Mouse (Mus musculus): ENCODE measurements around the gene Wwp2.

Gene Wwp2

DNA sequence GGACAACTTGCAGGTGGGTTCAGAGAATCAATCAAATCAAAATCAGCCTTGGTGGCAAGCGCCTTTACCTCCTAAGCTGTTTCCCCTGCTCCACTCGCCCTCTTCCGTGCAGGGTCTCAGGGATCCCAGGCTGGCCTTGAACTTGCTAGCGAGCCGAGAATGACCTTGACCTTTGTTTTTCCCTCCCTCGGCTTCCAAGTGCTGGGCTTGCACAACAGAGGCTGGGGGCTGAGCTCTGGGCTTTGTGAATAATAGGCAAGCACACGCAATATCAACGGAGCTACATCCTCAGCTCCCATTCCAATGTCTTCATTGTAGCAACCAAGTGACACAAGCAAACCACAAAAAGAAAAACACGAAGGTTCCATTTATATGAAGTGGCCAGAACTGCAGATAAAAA is 126.0 kb downstream of the Wwp2 start:
- DNase-seq (ENCODE audit: low read depth) = no peak

DNA sequence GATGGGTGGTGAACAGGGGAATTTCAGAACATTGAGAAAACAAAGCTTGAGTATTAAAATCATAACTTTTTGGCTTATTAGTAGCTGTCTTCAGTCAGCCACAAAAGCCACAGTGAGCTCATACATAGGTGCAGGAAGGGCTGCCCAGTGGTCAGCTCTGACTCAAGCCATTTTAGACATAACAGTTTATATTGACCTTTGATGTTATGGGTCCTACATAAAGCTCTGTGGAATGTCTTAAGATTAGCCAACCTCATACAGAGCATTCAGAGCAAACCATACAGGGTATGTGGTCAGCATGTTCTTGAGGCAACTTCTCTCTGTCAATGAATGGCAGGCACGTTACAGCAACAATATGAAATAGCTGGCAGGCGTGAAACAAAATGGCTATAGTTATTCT is 134.9 kb downstream of the Wwp2 start:
- peak; percentile 55 for DNase-seq (ENCODE audit: low read depth)

DNA sequence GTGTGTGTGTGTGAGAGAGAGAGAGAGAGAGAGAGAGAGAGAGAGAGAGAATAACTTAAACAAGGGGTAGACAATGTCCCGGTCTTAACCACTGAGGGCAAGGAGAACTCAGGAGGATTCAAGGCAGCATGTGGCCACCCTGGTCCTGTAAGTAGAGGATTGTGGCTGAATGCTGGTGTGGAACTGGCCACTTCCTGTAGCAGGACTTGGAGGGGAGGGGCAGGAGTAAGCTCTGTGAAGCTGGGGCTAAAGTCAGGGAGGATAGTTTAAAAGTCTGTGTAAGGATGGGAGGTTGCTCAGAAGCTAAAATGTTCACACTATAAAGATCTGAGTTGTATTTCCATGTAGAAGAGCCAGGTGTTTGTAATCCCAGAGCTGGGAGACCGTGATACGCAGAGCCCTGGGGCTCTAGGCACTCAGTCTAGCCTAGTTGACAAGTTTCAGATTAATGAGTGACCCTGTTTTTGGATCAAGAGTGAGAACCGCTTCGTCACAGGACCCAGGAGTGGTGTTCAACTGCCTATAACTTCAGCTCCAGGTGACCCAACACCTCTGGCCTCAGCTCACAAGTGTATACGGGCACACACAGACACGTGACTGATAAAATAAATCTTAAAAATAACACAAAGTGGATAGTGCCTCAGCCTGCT is 135.4 kb downstream of the Wwp2 start:
- peak; percentile 69 for DNase-seq (ENCODE audit: low read depth)

DNA sequence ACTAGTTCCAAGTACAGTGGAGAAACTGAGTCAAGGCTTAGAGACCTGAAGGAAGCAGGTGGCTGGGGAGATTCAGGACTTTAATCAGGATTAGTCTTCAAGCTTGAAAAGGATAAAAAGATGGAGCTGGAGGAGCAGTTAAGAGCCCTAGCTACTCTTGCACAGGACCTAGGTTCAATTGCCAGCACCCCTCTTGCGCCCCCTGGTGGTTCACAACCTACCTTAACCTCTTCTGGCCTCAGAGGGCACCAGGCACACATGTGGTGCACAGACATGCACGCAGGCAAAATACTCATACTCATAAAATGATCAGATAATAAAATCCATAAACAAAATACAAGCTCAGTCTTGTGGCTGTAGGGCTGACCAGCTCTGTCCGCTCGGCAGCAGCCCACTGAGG is 136.3 kb downstream of the Wwp2 start:
- peak; percentile 88 for DNase-seq (ENCODE audit: low read depth)

DNA sequence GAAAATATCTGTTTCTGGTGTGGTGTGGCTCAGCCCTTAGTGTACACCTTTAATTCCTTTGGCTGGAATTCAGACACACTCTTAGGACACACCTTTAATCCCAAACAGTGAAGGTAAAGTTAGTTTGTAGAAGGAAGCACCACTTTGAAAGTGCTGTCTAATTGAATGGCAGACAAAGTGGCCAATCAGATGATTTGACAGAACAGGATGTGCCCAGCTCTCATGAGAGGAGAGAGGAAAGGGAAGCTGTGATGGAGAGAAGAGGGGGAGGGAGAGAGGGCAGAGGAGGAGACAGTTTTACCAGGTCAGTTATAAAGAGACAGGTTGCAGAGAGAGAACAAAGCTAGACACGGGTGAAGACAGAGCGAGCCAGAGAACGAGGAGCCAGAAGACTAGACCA is 138.6 kb downstream of the Wwp2 start:
- peak; percentile 92 for DNase-seq (ENCODE audit: low read depth)

DNA sequence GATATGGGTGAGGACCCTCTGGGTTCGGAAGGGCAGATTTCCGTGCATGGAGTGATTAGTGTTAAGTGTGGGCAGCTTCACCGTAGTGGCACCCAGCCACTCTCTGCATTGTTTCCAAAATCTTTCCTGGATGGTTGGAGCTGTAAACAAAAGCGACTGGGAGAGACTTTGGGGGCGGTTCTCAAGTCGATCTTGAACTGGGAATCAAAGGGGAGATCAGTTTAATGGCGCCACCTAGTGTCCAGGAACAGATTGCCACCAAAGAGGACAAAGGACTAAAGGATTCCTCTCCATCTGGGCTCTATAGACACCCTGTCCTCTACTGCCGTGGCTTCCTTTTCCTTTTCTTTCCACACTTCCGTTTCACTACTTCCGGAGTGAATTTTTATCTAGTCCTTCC is 140.5 kb downstream of the Wwp2 start:
- peak; percentile 92 for DNase-seq (ENCODE audit: low read depth)

DNA sequence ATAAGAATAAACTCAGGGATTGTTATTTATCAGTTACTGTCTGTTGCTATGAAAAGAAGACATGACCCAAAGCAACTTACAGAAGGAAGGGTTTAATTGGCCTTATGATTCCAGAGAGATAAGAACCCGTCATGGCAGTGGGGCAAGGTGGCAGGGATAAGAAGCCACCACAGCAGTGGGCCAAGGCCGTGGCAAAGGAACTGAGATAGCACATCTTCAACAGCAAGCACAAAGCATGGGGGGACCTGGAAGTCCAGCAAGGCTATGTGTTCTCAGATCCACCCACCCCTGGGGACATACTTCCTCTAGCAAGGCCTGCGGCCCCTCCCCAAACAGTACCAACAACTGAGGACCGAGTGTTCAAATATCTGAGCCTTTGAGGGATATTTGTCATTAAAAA is 141.5 kb downstream of the Wwp2 start:
- peak; percentile 77 for DNase-seq (ENCODE audit: low read depth)

DNA sequence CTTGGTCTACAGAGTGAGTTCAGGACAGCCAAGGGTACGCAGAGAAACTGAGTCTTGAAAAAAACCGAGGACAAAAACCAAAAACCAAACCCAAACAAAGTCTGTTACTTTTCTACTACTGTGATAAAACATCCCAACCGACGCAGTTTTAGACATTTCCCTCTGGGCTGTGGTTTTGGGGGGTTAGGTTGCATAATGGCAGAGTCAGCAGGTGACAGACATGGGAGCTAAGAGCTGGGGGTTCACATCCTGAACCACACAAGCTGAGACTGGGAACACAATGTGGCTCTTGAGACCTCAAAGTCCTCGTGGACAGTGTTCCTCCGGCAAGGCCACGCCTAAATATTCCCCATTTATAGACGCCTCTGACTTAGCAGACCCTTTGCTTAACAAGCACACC is 142.0 kb downstream of the Wwp2 start:
- peak; percentile 71 for DNase-seq (ENCODE audit: low read depth)

DNA sequence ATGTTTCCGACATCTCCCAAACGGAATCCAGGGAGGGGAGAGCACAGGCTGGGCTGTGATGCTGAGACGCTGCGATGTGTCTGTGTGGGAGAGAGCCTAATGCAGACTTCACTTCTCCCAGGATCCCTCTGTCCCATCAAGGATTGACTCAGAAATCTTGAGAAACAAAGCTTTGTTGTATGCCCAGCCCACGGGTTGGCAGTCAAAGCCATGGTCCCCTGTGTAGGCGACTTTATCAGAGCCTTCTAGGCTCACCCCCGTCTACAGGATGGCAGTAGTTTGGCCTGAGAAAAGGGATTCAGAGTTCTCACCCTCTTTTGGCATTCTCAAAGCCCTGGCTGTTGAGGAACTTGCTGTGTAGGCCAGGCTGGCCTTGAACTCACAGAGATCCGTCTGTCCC is 142.4 kb downstream of the Wwp2 start:
- DNase-seq (ENCODE audit: low read depth) = peak; percentile 19

DNA sequence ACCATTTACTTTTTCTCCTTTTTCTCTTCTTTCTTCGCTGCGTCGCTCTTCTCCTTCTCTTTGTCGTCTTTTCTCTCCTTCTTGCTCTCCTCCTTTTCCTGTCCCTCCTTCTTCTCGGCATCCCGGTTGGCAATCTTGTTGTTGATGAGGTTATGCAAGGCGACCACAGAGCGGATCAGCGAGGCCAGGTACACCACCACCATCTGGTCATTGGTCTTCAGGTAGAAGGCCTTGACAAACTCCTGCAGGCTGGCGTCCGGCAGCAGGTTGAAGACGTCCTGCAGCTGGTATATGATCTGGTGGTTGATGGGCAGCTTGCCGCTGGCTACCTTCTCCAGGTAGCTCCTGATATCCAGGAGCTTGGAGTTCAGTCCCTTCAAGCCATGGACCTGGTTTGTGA is 144.7 kb downstream of the Wwp2 start:
- no peak for DNase-seq (ENCODE audit: low read depth)

DNA sequence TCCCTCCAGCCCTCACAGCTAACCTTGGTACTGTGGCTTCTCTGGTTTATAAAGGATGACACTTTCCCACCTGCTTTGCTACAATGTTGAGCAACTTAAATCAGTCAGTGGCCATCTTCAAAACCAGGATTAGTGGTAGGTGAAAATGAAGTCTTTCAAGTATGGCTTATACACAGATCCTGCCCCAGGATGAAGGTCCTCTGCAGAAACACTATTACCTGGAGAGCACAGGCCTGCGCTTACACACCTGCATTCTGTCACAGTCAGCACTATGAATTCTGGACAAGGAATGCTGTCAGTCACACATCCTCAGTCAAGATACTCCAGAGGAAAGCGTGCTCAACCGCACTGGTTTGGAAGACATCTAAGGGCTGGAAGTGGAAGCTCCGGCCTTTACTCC is 145.4 kb downstream of the Wwp2 start:
- no peak for DNase-seq (ENCODE audit: low read depth)

DNA sequence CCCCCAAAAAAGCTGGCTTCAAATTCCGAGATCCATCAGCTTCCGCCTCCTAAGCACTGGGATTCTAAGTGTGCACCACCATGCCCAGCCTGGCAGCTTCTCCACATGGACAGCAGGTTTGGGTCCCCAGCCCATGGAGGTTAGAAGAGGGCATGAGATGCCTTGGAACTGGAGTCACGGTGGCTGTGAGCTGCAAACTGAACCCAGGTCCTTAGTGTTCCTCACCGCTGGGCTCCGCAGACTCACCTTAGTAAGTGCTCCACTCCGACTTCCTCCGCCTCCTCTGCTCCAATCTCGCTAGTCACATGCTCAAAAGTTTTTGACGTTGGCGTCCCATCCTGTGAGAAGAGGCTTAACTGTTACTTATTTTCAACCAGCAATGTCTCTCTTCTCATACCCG is 146.0 kb downstream of the Wwp2 start:
- no peak for DNase-seq (ENCODE audit: low read depth)

DNA sequence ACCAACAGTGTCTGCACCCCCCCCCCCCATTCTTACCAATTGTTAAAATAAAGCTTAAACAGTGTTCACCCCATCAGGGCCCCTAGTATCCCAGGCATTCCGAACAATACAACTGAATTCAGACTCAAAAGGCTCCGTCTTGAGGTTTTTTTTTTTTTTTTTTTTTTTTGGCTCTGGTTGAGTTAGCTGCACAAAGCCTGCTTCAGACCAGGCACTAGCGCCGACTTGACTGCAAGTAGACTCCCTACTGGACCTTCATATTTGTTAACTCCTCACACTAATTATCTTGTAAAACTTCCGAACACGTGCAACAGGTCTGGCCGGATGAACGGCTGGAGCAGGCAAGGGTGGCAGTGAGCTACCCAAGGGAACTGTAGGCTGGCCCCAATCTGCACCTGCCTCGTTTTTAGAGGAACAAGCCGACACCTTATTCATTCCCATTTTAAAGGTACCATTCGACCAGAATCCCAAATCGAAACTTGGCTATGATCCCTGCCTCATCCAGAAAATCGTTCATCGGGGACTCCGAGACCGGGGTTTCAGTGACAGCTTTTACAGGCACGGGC is 151.3 kb downstream of the Wwp2 start:
- peak; percentile 49 for DNase-seq (ENCODE audit: low read depth)

DNA sequence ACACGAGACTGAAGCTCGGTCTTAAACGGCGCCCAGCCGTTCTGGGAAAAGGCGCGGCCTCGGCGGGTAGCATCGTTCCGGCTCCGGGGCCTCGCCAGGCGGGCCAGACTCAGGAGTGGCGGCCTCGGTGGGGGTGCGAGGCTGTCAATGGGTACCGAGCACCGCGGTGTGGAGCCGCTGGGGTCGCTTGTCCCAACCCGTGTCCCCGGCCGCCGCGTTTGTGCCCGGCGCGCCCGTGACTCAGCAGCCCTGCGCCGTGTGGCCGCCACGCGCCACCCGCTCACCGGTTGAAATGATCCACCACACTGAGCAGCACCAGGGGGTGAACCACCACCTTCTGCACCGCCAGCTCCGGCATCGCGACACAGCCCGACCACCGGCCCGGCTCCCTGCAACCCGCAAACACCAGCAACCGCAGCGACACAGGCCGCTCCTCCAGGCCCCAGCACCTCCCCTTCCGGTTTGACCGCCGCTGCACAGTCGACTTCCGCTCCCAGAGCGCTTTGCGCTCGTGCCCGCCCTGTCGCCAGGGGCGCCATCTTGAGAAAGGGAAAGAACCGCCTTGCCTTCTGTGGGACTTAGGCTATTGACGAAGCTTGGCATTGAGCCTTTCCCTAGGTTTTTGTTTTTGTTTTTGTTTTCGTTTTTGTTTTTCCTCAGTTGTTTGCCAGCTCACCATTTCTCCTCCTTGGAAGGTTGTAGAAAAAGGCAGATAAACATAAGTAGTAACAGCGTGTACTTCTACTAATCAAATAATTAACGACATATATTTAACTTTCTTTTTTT is 152.0 kb downstream of the Wwp2 start, which contains the start of gene Psmd7:
Gene Psmd7 (minus strand): TSS at position 470 of the 786 bp plus-strand sequence.
- peak; percentile 96 for DNase-seq (ENCODE audit: low read depth)

DNA sequence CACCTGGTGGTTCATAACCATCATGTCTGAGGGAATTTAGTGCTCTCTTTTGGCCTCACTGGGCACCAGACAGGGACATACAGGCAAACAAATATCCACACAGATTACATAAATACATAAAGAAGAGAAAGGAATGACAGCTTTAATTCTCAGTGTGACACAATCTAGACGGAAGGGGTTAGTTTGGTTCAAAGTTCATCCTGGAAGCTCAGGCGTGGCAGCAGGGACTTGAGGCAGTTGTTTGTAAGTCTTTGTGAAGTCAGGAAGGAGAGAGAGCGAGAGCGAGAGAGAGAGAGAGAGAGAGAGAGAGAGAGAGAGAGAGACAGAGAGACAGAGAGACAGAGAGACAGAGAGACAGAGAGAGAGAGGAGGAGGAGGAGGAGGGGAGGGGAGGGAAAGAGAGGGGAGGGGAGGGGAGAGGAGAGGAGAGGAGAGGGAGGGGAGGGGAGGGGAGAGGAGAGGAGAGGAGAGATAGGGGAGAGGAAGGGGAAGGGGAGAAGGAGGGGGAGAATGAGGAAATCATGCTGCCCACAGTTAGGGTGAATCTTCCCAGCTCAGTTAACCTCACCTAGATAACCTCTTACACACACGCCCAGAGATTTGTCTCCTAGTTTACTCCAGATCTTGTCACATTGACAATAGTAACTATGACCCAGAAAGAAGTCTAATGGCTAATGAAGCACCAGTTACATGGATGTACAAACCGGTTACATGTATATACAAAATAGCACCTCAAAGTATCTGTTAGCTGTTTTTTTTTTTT is 158.0 kb downstream of the Wwp2 start:
- DNase-seq (ENCODE audit: low read depth) = no peak

DNA sequence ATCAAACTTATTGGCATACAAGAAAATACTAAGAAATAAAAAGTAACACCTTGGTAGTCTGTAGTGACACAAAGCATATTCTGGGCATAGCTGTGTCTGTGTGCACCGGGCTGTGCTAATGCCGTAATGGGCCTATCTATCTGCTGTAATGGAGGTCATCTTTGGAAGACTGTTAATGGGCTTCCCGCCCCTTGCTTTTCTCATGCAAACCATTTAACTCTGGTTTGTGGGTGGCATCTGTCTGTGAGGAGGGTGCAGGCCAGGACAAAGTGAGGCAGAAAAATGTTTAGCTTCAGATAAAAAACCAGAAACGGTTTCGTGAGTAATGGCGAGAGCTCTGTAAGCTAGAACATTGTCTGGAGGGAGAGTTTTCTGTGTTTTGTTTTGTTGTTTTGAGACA is 158.7 kb downstream of the Wwp2 start:
- no peak for DNase-seq (ENCODE audit: low read depth)

DNA sequence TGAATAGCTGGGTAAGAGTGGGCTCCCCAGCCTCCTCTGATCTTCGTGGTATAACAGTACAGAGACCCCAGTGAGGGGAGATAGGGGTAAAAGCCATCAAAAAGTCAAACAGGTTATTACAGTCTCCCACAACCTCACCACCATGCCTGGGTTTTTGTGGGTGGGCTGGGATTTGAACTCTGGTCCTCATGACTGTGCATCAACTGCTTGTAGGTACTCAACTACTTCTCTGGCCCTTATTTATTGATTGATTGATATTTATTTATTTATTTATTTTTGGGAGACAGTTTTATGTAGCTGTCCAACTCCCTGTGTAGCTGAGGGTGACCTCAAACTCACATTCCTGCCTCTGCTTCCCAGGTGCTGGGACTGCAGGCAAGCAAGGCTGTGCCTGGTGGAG is 161.6 kb downstream of the Wwp2 start:
- no peak for DNase-seq (ENCODE audit: low read depth)

DNA sequence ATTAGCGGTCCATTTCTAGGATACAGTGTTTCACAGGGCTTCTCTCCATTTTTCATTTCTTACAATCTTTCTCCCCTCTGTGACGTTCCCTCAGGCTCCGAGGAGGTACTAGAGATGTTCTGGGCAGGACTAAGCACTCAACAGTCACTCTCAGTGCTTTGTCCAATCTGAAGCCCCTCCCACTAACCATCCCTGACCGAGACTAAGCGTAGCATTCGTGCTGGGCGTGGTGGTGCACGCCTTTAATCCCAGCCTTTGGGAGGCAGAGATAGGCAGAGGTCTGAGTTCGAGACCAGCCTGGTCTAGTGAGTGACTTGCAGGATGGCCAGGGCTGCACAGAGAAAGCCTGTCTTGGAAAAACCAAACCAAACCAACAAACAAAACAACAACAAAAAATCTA is 163.5 kb downstream of the Wwp2 start:
- DNase-seq (ENCODE audit: low read depth) = no peak

DNA sequence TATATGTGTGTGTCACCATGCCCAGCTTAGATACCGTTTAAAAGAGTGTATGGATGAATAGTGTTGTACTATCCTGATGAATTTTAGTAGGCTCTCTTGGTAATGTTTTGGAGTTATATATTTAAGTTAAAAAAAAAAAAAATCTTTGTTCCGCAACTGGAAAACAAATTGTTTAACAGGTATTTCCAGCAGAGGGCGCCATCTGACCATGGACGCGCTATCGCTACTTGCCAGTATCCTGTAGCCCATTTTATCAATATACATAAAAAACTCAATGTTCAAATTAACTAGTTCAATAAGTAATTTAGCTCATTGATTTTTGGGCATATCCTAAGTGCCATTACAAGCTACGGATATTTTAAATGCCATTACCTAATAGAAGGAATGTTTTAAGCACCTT is 166.9 kb downstream of the Wwp2 start:
- DNase-seq (ENCODE audit: low read depth) = peak; percentile 78
